Mouse (Mus musculus) naive thymus-derived CD4-positive, alpha-beta T cell, adult 2 months (primary cell): ENCODE measurements around the gene Git2.

Experiments used
- DNase-seq: peaks from one replicate; pipeline ENCODE4 v3.0.0-alpha.2; 2011; ENCODE audit warnings: low read depth

Gene Git2

GRCm38 (mm10) chr5:114775056-114775979 lies at the start of gene Git2:
Git2 (minus strand) TSS chr5:114775517.
- peak; percentile 53 for DNase-seq

- DNase-seq, result peak; percentile 90
Observed at GRCm38 (mm10) chr5:114824197-114824596, 48.9 kb upstream of the Git2 start.

- peak; percentile 80 for DNase-seq
Observed at GRCm38 (mm10) chr5:114822796-114823688, 47.7 kb upstream of the Git2 start, which contains the start of gene 1500011B03Rik. 1500011B03Rik (minus strand) TSS chr5:114823468.

GRCm38 (mm10) chr5:114818124-114818523 lies 42.8 kb upstream of the Git2 start:
- no peak for DNase-seq

- DNase-seq, result no peak
Observed at GRCm38 (mm10) chr5:114816599-114816998, 41.3 kb upstream of the Git2 start.

- peak; percentile 90 for DNase-seq
Observed at GRCm38 (mm10) chr5:114813525-114814181, 38.3 kb upstream of the Git2 start.

- no peak for DNase-seq
Observed at GRCm38 (mm10) chr5:114809826-114810225, 34.5 kb upstream of the Git2 start.

GRCm38 (mm10) chr5:114809181-114809756 lies 34.0 kb upstream of the Git2 start:
- DNase-seq, result no peak

- no peak for DNase-seq
Observed at GRCm38 (mm10) chr5:114808385-114808784, 33.1 kb upstream of the Git2 start.

- no peak for DNase-seq
Observed at GRCm38 (mm10) chr5:114807893-114808292, 32.6 kb upstream of the Git2 start.

GRCm38 (mm10) chr5:114807468-114807867 lies 32.2 kb upstream of the Git2 start:
- DNase-seq, result no peak

GRCm38 (mm10) chr5:114807063-114807462 lies 31.7 kb upstream of the Git2 start:
- DNase-seq, result no peak

GRCm38 (mm10) chr5:114806636-114807035 lies 31.3 kb upstream of the Git2 start:
- DNase-seq, result no peak

- peak; percentile 82 for DNase-seq
Observed at GRCm38 (mm10) chr5:114805436-114806350, 30.4 kb upstream of the Git2 start.

GRCm38 (mm10) chr5:114804958-114805357 lies 29.6 kb upstream of the Git2 start:
- DNase-seq, result peak; percentile 30

- DNase-seq, result no peak
Observed at GRCm38 (mm10) chr5:114804335-114804734, 29.0 kb upstream of the Git2 start.

- DNase-seq, result no peak
Observed at GRCm38 (mm10) chr5:114803231-114803630, 27.9 kb upstream of the Git2 start.

- DNase-seq, result no peak
Observed at GRCm38 (mm10) chr5:114801841-114802240, 26.5 kb upstream of the Git2 start.

GRCm38 (mm10) chr5:114801049-114801448 lies 25.7 kb upstream of the Git2 start:
- no peak for DNase-seq

GRCm38 (mm10) chr5:114799848-114800247 lies 24.5 kb upstream of the Git2 start:
- DNase-seq, result no peak

GRCm38 (mm10) chr5:114797253-114797652 lies 21.9 kb upstream of the Git2 start:
- DNase-seq, result no peak
